In genomic region chr2:21407443-21407985, GRCm38 (mm10) we compare ENCODE assay signal across 34 mouse cellular contexts. TPM values are rescaled to one million over a fixed set of nuclear protein-coding genes. Genes with fewer than 3 reads are reported as not detected.
DNase-seq lines count a peak whose midpoint lies in the region; ATAC-seq and TF ChIP-seq lines count a peak whose summit lies in the region.
"Had no signal": no experiment of that assay in that cellular context is flagged by ENCODE, and none has a peak within 500 bp of the region (broad histone marks: within the 10 kb centered on the region; RNA-seq: fewer than 3 reads in every experiment).

No protein-coding gene starts in this region.

- H3K9me3 ChIP-seq in forebrain, embryonic 16.5 days (ENCODE audit: control insufficient read depth, low read length), result no peaks in the 10 kb centered on the region
- no peaks in the 10 kb centered on the region for H3K9me3 ChIP-seq in forebrain, embryonic 11.5 days (ENCODE audit: control insufficient read depth, low read length)
- no peaks in the 10 kb centered on the region for H3K9me3 ChIP-seq in limb, embryonic 14.5 days (ENCODE audit: control insufficient read depth, low read length)
- H3K9me3 ChIP-seq: embryonic facial prominence, embryonic 10.5 days; embryonic facial prominence, embryonic 13.5 days; forebrain, embryonic 10.5 days; forebrain, embryonic 15.5 days; G1E; heart, embryonic 10.5 days; heart, embryonic 13.5 days had no signal

- no peaks in the 10 kb centered on the region for H3K27me3 ChIP-seq in forebrain, embryonic 16.5 days (replicated peaks; ENCODE audit: control insufficient read depth, insufficient read depth, low read length)
- no peaks in the 10 kb centered on the region for H3K27me3 ChIP-seq in forebrain, embryonic 11.5 days (ENCODE audit: control insufficient read depth, insufficient read depth, low read length)
- H3K27me3 ChIP-seq in limb, embryonic 14.5 days (ENCODE audit: control insufficient read depth, insufficient read depth, low read length), result no peaks in the 10 kb centered on the region
- H3K27me3 ChIP-seq: CH12.LX; embryonic facial prominence, embryonic 13.5 days; forebrain, embryonic 15.5 days; heart, embryonic 13.5 days; Patski had no signal

- intact Hi-C loops in left cerebral cortex, adult 2 months (cut with DNase I), result no loop called here
- intact Hi-C loops in left cerebral cortex, postnatal 14 days (cut with DNase I), result no loop called here

- H3K4me2 ChIP-seq in forebrain, embryonic 16.5 days (ENCODE audit: low read length), result no peak overlapping the region
- H3K4me2 ChIP-seq in forebrain, embryonic 11.5 days (ENCODE audit: low read depth, low read length, severe bottlenecking), result no peak overlapping the region
- no peak overlapping the region for H3K4me2 ChIP-seq in limb, embryonic 14.5 days (replicated peaks; ENCODE audit: low read depth, low read length, severe bottlenecking)
- H3K4me2 ChIP-seq: embryonic facial prominence, embryonic 13.5 days; forebrain, embryonic 15.5 days; heart, embryonic 13.5 days; hindbrain, embryonic 14.5 days had no signal

- H3K27ac ChIP-seq in forebrain, embryonic 16.5 days (ENCODE audit: low read length), result no peak overlapping the region
- no peak overlapping the region for H3K27ac ChIP-seq in forebrain, embryonic 11.5 days (ENCODE audit: low read depth, low read length)
- no peak overlapping the region for H3K27ac ChIP-seq in limb, embryonic 14.5 days (replicated peaks; ENCODE audit: low read depth, low read length)
- H3K27ac ChIP-seq in left cerebral cortex, adult 2 months, result no peak overlapping the region
- H3K27ac ChIP-seq: embryonic facial prominence, embryonic 10.5 days; embryonic facial prominence, embryonic 13.5 days; forebrain, embryonic 10.5 days; forebrain, embryonic 15.5 days; gastrocnemius, adult 2 months; heart, embryonic 10.5 days; heart, embryonic 13.5 days; hindbrain, embryonic 14.5 days; hindbrain, postnatal 0 days had no signal

- no peak for TF ChIP-seq POLR2A in limb, embryonic 14.5 days (IDR thresholded peaks at IDR 0.05; ENCODE audit: borderline replicate concordance, extremely low read depth, insufficient read depth, insufficient read length)

- no peak for TF ChIP-seq CTCF in left cerebral cortex, adult 2 months (IDR thresholded peaks at IDR 0.05)

- no peak overlapping the region for H3K9ac ChIP-seq in forebrain, embryonic 16.5 days (replicated peaks; ENCODE audit: low read depth, low read length)
- no peak overlapping the region for H3K9ac ChIP-seq in forebrain, embryonic 11.5 days (ENCODE audit: low read length)
- no peak overlapping the region for H3K9ac ChIP-seq in limb, embryonic 14.5 days (ENCODE audit: low read depth, low read length, severe bottlenecking)
- H3K9ac ChIP-seq: embryonic facial prominence, embryonic 13.5 days; forebrain, embryonic 15.5 days; heart, embryonic 13.5 days; hindbrain, embryonic 14.5 days had no signal

- no peak for DNase-seq in forebrain, embryonic 11.5 days (ENCODE audit: low spot score)
- DNase-seq in fat pad, adult 2 months (ENCODE audit: extremely low read depth, low read depth, low spot score), result peak; percentile 71
- peak; percentile 79 for DNase-seq in limb, embryonic 14.5 days (ENCODE audit: low spot score)
- no peak for DNase-seq in left cerebral cortex, adult 2 months (ENCODE audit: extremely low spot score in 1 of 2, low spot score in 2 of 2)
- no peak for DNase-seq in left cerebral cortex, postnatal 14 days (ENCODE audit: low spot score in 2 of 2)
- DNase-seq: adrenal gland, postnatal 10 days; adrenal gland, postnatal 36 days; B cell, adult 2 months; cerebellum, adult 11-12 months; cerebellum, adult 8-10 months; cerebellum, postnatal 10 days; cerebellum, postnatal 36 days; embryo, embryonic 11 days; gastrocnemius, adult 2 months; gastrocnemius, postnatal 14 days; heart, adult 18-20 months; heart, postnatal 14 days; heart, postnatal 4 days had no signal

- WGBS in forebrain, embryonic 16.5 days, result 62% methylated on average over 2 of the region's 2 CpGs
- WGBS in forebrain, embryonic 11.5 days, result 87% methylated on average over 2 of the region's 2 CpGs
- 58% methylated on average over 2 of the region's 2 CpGs for WGBS in limb, embryonic 14.5 days

- peak; percentile 28; the same call in 1 of the 2 replicates for ATAC-seq in forebrain, embryonic 16.5 days
- ATAC-seq in forebrain, embryonic 11.5 days (replicated peaks; ENCODE audit: low FRiP score), result no peak
- ATAC-seq in limb, embryonic 14.5 days (ENCODE audit: low FRiP score, low read depth), result peak; percentile 67
- ATAC-seq: forebrain, embryonic 15.5 days; hindbrain, postnatal 0 days; inflammation-experienced regulatory T-cells, adult 6 months; intestine, embryonic 16.5 days; Patski had no signal

- H3K4me1 ChIP-seq in forebrain, embryonic 16.5 days (replicated peaks; ENCODE audit: control insufficient read depth, insufficient read depth, low read length), result peaks cover 3% of the 10 kb centered on the region; the same call in 1 of the 2 replicates
- H3K4me1 ChIP-seq in forebrain, embryonic 11.5 days (replicated peaks; ENCODE audit: control insufficient read depth, insufficient read depth, low read length), result no peaks in the 10 kb centered on the region
- H3K4me1 ChIP-seq in limb, embryonic 14.5 days (ENCODE audit: control insufficient read depth, insufficient read depth, low read length), result no peaks in the 10 kb centered on the region
- H3K4me1 ChIP-seq: embryonic facial prominence, embryonic 10.5 days; embryonic facial prominence, embryonic 13.5 days; forebrain, embryonic 10.5 days; heart, embryonic 10.5 days; heart, embryonic 13.5 days had no signal

- no peak overlapping the region for H3K4me3 ChIP-seq in forebrain, embryonic 16.5 days (replicated peaks; ENCODE audit: low read length)
- no peak overlapping the region for H3K4me3 ChIP-seq in forebrain, embryonic 11.5 days (ENCODE audit: low read depth, low read length)
- H3K4me3 ChIP-seq in limb, embryonic 14.5 days (replicated peaks; ENCODE audit: low read length), result no peak overlapping the region
- no peak overlapping the region for H3K4me3 ChIP-seq in left cerebral cortex, adult 2 months
- H3K4me3 ChIP-seq: embryonic facial prominence, embryonic 10.5 days; embryonic facial prominence, embryonic 13.5 days; erythroblast, embryonic 14.5 days; forebrain, embryonic 10.5 days; forebrain, embryonic 15.5 days; gastrocnemius, adult 2 months; heart, embryonic 10.5 days; heart, embryonic 13.5 days had no signal

- H3K36me3 ChIP-seq in forebrain, embryonic 16.5 days (ENCODE audit: control insufficient read depth, insufficient read depth), result no peaks in the 10 kb centered on the region
- H3K36me3 ChIP-seq in forebrain, embryonic 11.5 days (ENCODE audit: control insufficient read depth, insufficient read depth, low read length), result no peaks in the 10 kb centered on the region
- H3K36me3 ChIP-seq in limb, embryonic 14.5 days (ENCODE audit: control insufficient read depth, insufficient read depth, low read length), result no peaks in the 10 kb centered on the region
- H3K36me3 ChIP-seq: embryonic facial prominence, embryonic 10.5 days; embryonic facial prominence, embryonic 13.5 days; forebrain, embryonic 10.5 days; forebrain, embryonic 15.5 days; G1E; heart, embryonic 10.5 days; heart, embryonic 13.5 days had no signal

RNA-seq across cellular contexts. Expression of gene Gpr158, which starts 40.2 kb away (rescaled TPM):
- polyA plus RNA-seq in forebrain, embryonic 16.5 days (2015; fragmentation: Nextera tagmentation; extraction: Ambion mirVana), result 1.6 and 2.4 TPM in 2 replicates
- 0.11 and 0.47 TPM in 2 replicates for polyA plus RNA-seq in forebrain, embryonic 11.5 days (2014; fragmentation: Nextera tagmentation; extraction: Ambion mirVana)
- polyA plus RNA-seq in limb, embryonic 14.5 days (2012; rRNA removed), result 0.01 TPM in 1 of 2 replicates, not detected in the other
- not detected in 2 replicates for polyA plus RNA-seq in limb, embryonic 14.5 days (2014; fragmentation: Nextera tagmentation; extraction: Ambion mirVana)
- 100 to 1,000 TPM; 117 to 127 TPM for total RNA-seq in left cerebral cortex, adult 2 months (2021)
- 100 to 1,000 TPM; 108 to 124 TPM for total RNA-seq in left cerebral cortex, postnatal 14 days (2021)
- total RNA-seq: CH12.LX; gastrocnemius, adult 2 months; gastrocnemius, postnatal 4 days had no signal
- polyA plus RNA-seq: embryonic facial prominence, embryonic 10.5 days; embryonic facial prominence, embryonic 13.5 days; erythroblast, embryonic 14.5 days; heart, embryonic 10.5 days; heart, embryonic 13.5 days; inflammation-experienced regulatory T-cells, adult 6 months; intestine, embryonic 16.5 days had no signal

Comparison
In these comparisons a context has a peak if more than half of its experiments do, and no peak if none do; other contexts are left out.
1. DNase-seq: peak in fat pad, adult 2 months (single experiment) and limb, embryonic 14.5 days (single experiment); none in forebrain, embryonic 11.5 days (single experiment), left cerebral cortex, adult 2 months (0 of 2) and left cerebral cortex, postnatal 14 days (0 of 2).